In genomic region chr3:57573898-57574570, GRCm38 (mm10) we compare ENCODE assay signal across 7 mouse cellular contexts. TPM values are rescaled to one million over a fixed set of nuclear protein-coding genes. Genes with fewer than 3 reads are reported as not detected.
DNase-seq lines count a peak whose midpoint lies in the region; ATAC-seq and TF ChIP-seq lines count a peak whose summit lies in the region.

No protein-coding gene starts in this region.

- no peaks in the 10 kb centered on the region for H3K27me3 ChIP-seq in ES-Bruce4 (ENCODE audit: control insufficient read depth, insufficient read depth, low read length, poor library complexity, severe bottlenecking)
- H3K27me3 ChIP-seq in hindbrain, embryonic 10.5 days (ENCODE audit: insufficient read depth, poor library complexity, severe bottlenecking), result no peaks in the 10 kb centered on the region
- peaks cover 4% of the 10 kb centered on the region; the same call in 1 of the 2 replicates for H3K27me3 ChIP-seq in midbrain, embryonic 13.5 days

- TF ChIP-seq CTCF in ES-Bruce4 (IDR thresholded peaks at IDR 0.05; ENCODE audit: low read depth, low read length), result no peak
- TF ChIP-seq CTCF in brain, embryonic 14.5 days (IDR thresholded peaks at IDR 0.05; ENCODE audit: borderline replicate concordance, extremely low read depth, insufficient read depth, insufficient read length), result no peak

- no peak for ATAC-seq in midbrain, embryonic 13.5 days

- peak; percentile 19 for DNase-seq in brain, embryonic 14.5 days (ENCODE audit: low read depth)
- no peak for DNase-seq in hindbrain, embryonic 10.5 days (ENCODE audit: low spot score)
- DNase-seq in spleen, postnatal 4 days (ENCODE audit: low spot score in 2 of 2), result no peak
- DNase-seq in left cerebral cortex, postnatal 10 days (ENCODE audit: extremely low spot score in 1 of 2, low spot score in 2 of 2), result no peak
- no peak for DNase-seq in left cerebral cortex, adult 9 months (ENCODE audit: low spot score in 2 of 2)

- no peak for TF ChIP-seq POLR2A in ES-Bruce4 (IDR thresholded peaks at IDR 0.05; ENCODE audit: insufficient read depth, low read length)
- TF ChIP-seq POLR2A in brain, embryonic 14.5 days (IDR thresholded peaks at IDR 0.05; ENCODE audit: borderline replicate concordance, extremely low read depth, insufficient read depth, insufficient read length, poor library complexity, severe bottlenecking), result no peak

- H3K9ac ChIP-seq in ES-Bruce4 (ENCODE audit: low read depth, poor library complexity, severe bottlenecking), result peak overlapping the region; percentile 86
- H3K9ac ChIP-seq in midbrain, embryonic 13.5 days (replicated peaks), result peak overlapping the region; percentile 72

- H3K4me1 ChIP-seq in ES-Bruce4 (ENCODE audit: control insufficient read depth, insufficient read depth, low read length), result no peaks in the 10 kb centered on the region
- H3K4me1 ChIP-seq in hindbrain, embryonic 10.5 days (replicated peaks), result peaks cover 37% of the 10 kb centered on the region
- peaks cover 13% of the 10 kb centered on the region for H3K4me1 ChIP-seq in midbrain, embryonic 13.5 days (replicated peaks)

- no peak for TF ChIP-seq EP300 in ES-Bruce4 (IDR thresholded peaks at IDR 0.05; ENCODE audit: insufficient read depth, low read depth, low read length)

- H3K9me3 ChIP-seq in ES-Bruce4 (replicated peaks; ENCODE audit: control insufficient read depth, insufficient read depth, low read length, poor library complexity, severe bottlenecking), result no peaks in the 10 kb centered on the region
- H3K9me3 ChIP-seq in hindbrain, embryonic 10.5 days, result no peaks in the 10 kb centered on the region
- no peaks in the 10 kb centered on the region for H3K9me3 ChIP-seq in midbrain, embryonic 13.5 days

- no peak overlapping the region for H3K27ac ChIP-seq in ES-Bruce4 (ENCODE audit: insufficient read depth, low read length)
- 0 out of 2 replicates have a peak overlapping the region, but pooled peaks have one; percentile 29 for H3K27ac ChIP-seq in hindbrain, embryonic 10.5 days
- no peak overlapping the region for H3K27ac ChIP-seq in midbrain, embryonic 13.5 days

- WGBS in hindbrain, embryonic 10.5 days, result 36% methylated on average over 14 of the region's 14 CpGs
- 50% methylated on average over 14 of the region's 14 CpGs for WGBS in midbrain, embryonic 13.5 days

- intact Hi-C loops in left cerebral cortex, postnatal 10 days (cut with DNase I), result loop anchor here (2.0 kb wide), 1 partner anchor 103 kb away; no protein-coding TSS in a partner anchor

- H3K4me2 ChIP-seq in midbrain, embryonic 13.5 days (replicated peaks), result peak overlapping the region; percentile 98

- H3K36me3 ChIP-seq in ES-Bruce4 (ENCODE audit: control insufficient read depth, insufficient read depth, low read length, poor library complexity, severe bottlenecking), result no peaks in the 10 kb centered on the region
- H3K36me3 ChIP-seq in hindbrain, embryonic 10.5 days, result peaks cover 26% of the 10 kb centered on the region
- no peaks in the 10 kb centered on the region for H3K36me3 ChIP-seq in midbrain, embryonic 13.5 days

- H3K4me3 ChIP-seq in ES-Bruce4 (ENCODE audit: low read depth, low read length), result peak overlapping the region; percentile 76
- H3K4me3 ChIP-seq in hindbrain, embryonic 10.5 days, result peak overlapping the region; percentile 85
- H3K4me3 ChIP-seq in midbrain, embryonic 13.5 days (replicated peaks), result peak overlapping the region; percentile 76

RNA-seq across cellular contexts. Expression of gene Wwtr1, which starts 1.7 kb away (rescaled TPM):
- 43.6 and 43.7 TPM in 2 replicates for polyA plus RNA-seq in ES-Bruce4 (2011; ENCODE audit: insufficient read depth, insufficient read length, low read depth, missing spikeins)
- polyA plus RNA-seq in brain, embryonic 14.5 days (2012; rRNA removed), result 19.6 and 20.6 TPM in 2 replicates
- polyA plus RNA-seq in hindbrain, embryonic 10.5 days (2016; fragmentation: Nextera tagmentation; extraction: Ambion mirVana), result 10.6 and 12.0 TPM in 2 replicates
- 7.8 and 8.1 TPM in 2 replicates for polyA plus RNA-seq in midbrain, embryonic 13.5 days (2015; fragmentation: Nextera tagmentation; extraction: Ambion mirVana)
- total RNA-seq in left cerebral cortex, postnatal 10 days (2021), result 10 to 100 TPM; 18.4 to 19.0 TPM
